Mouse (Mus musculus) ES-E14 (cell line): Measurements from ENCODE around the gene Zfp524. TPM values are rescaled to one million over a fixed set of nuclear protein-coding genes. Genes with fewer than 3 reads are reported as not detected.
A peak's percentile ranks its signal among the peaks of the same experiment; 100 is the strongest.

Source experiments
- DNase-seq: peaks from one replicate; pipeline ENCODE4 v3.0.0-alpha.2; 2013; ENCODE audit warnings: low read depth, low spot score
- H3K27ac ChIP-seq: 2 replicates; pipeline ENCODE4 v1.5.1; 2012; ENCODE audit warnings: low read depth, mild to moderate bottlenecking, low read length, moderate library complexity, mixed read lengths; ENCODE audit not compliant: poor library complexity, insufficient read depth, severe bottlenecking
- H3K36me3 ChIP-seq: 2 replicates; pipeline ENCODE4 v1.6.1; 2012; ENCODE audit warnings: mild to moderate bottlenecking, low read length, moderate library complexity, mixed read lengths; ENCODE audit not compliant: control insufficient read depth, poor library complexity, insufficient read depth, severe bottlenecking
- H3K4me1 ChIP-seq, 2 experiments: fragments of 150-350 bp in 1 of 2; sonication (generic) in 1 of 2; 2 replicates each; pipeline ENCODE4 v1.6.1; 2012; ENCODE audit warnings: low read length in 2 of 2, mild to moderate bottlenecking in 1 of 2, mixed read lengths in 1 of 2; ENCODE audit not compliant: control insufficient read depth in 2 of 2, insufficient read depth in 2 of 2, poor library complexity in 1 of 2
- H3K4me3 ChIP-seq, 2 experiments: fragments of 150-350 bp in 1 of 2; sonication (generic) in 1 of 2; 2 replicates each; pipeline ENCODE4 v1.5.1; 2012; ENCODE audit warnings: low read length in 2 of 2, low read depth in 1 of 2, mild to moderate bottlenecking in 1 of 2, mixed read lengths in 1 of 2; ENCODE audit not compliant: insufficient read depth in 1 of 2, poor library complexity in 1 of 2, severe bottlenecking in 1 of 2
- H3K9ac ChIP-seq: 2 replicates; pipeline ENCODE4 v1.6.1; 2012; ENCODE audit warnings: low read depth, mild to moderate bottlenecking, low read length, mixed read lengths; ENCODE audit not compliant: poor library complexity, insufficient read depth, severe bottlenecking
- H3K9me3 ChIP-seq: fragments of 150-350 bp; sonication (generic); 2 replicates; pipeline ENCODE4 v1.6.1; 2012; ENCODE audit warnings: low read depth, mild to moderate bottlenecking, low read length; ENCODE audit not compliant: control insufficient read depth, insufficient read depth
- CHD2 ChIP-seq: IDR thresholded peaks from 2 replicates; pipeline ENCODE4 v1.6.1; 2014; ENCODE audit warnings: mild to moderate bottlenecking, low read depth, low read length, inconsistent platforms
- HCFC1 ChIP-seq: IDR thresholded peaks from 2 replicates; pipeline ENCODE4 v1.6.1; 2012; ENCODE audit warnings: low read length, inconsistent platforms, borderline replicate concordance; ENCODE audit not compliant: insufficient read depth
- MAFK ChIP-seq: IDR thresholded peaks from 2 replicates; pipeline ENCODE4 v1.6.1; 2014; ENCODE audit warnings: mild to moderate bottlenecking, low read depth, low read length, inconsistent platforms; ENCODE audit not compliant: insufficient read depth
- ZC3H11A ChIP-seq: IDR thresholded peaks from 2 replicates; pipeline ENCODE4 v1.6.1; 2012; ENCODE audit warnings: low read depth, mild to moderate bottlenecking, inconsistent platforms, low read length, borderline replicate concordance
- ZNF384 ChIP-seq: IDR thresholded peaks from 2 replicates; pipeline ENCODE4 v1.6.1; 2012; ENCODE audit warnings: low read depth, low read length, inconsistent platforms
- in situ Hi-C, 2 experiments: fragments of 600-800 bp; cut with MboI; formaldehyde crosslinking; loops; one replicate each; pipeline ENCODE4 v1.15.1; 2025; ENCODE audit warnings: low sequenced_read_pairs in 2 of 2, inconsistent platforms in 1 of 2; ENCODE audit not compliant: unreplicated experiment in 2 of 2
- total RNA-seq: library from RNA; depleted of rRNA; stranded (reverse); fragments of 300-350 nt; gene quantifications from 2 replicates; pipeline ENCODE4 v1.2.3, GENCODE M21; 2012

The Zfp524 gene
- total RNA-seq, 1 experiment, result 3.9 TPM

- Histone ChIP-seq H3K27ac (no peak overlapping the region), H3K36me3 (peaks cover 2% of the 10 kb centered on the region; the same call in 1 of the 2 replicates), H3K9me3 (no peaks in the 10 kb centered on the region), H3K4me3 (peak overlapping the region; percentile 51 to 75), H3K9ac (peak overlapping the region; percentile 82), H3K4me1 (peaks cover 0 to 11% of the 10 kb centered on the region in 2 experiments; a peak in 1 of 4 replicates)
- TF ChIP-seq HCFC1 (no peak), ZNF384 (no peak), ZC3H11A (no peak), CHD2 (no peak), MAFK (no peak)
- in situ Hi-C loops, result no loop called here
- no peak for DNase-seq
Measured at GRCm38 (mm10) chr7:5056651-5057263, 42.5 kb downstream of the Zfp524 start.

DNA sequence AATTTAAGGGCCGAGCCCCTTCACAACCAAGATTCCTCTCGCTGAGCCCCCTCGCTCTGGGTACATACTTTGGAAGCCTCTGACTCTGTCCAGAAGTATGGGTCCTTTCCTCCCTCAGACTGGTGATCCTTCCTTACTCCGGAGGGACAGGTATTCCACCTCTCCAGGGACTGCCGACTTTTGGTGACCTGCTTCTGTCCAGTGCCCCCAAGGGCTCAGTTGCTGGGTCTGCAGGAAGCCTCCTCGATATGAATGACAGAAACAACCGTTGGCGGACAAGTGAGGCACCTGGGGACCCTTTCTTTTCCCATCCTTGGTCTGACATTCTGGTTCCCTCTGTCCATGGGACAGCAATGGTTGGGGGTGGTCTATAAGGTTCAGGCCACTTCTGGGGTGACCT is 43.2 kb downstream of the Zfp524 start:
- DNase-seq, result no peak
- peaks cover 0 to 11% of the 10 kb centered on the region in 2 experiments; a peak in 1 of 4 replicates for H3K4me1 ChIP-seq
- H3K36me3 ChIP-seq, result peaks cover 2% of the 10 kb centered on the region; the same call in 1 of the 2 replicates
- H3K27ac ChIP-seq, result no peak overlapping the region
- no peaks in the 10 kb centered on the region for H3K9me3 ChIP-seq
- in situ Hi-C loops, result no loop called here
- TF ChIP-seq CHD2 (no peak), ZNF384 (no peak), MAFK (no peak), HCFC1 (no peak), ZC3H11A (no peak)
- 0 out of 2 replicates have a peak overlapping the region, but pooled peaks have one; percentile 82 for H3K9ac ChIP-seq
- peak overlapping the region; percentile 51 to 75 for H3K4me3 ChIP-seq

DNA sequence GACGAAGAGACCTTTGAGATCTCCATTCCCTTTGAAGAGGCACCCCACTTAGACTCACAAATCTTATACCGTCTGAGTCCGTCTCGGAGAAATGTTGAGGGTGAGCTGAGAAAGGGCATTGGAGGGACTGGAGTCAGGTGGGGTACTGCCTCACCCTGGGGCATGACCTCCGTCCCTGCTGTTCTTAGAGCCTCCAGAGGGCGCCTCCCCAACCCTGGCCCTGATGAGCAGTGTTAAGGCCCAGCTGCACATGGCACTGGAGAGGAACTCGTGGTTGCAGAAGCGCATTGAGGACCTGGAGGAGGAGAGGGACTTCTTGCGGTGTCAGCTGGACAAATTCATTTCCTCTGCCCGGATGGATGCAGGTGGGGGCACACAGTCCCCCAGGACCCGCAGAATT is 43.6 kb downstream of the Zfp524 start:
- H3K9ac ChIP-seq, result no peak overlapping the region
- H3K4me1 ChIP-seq, result peaks cover 0 to 11% of the 10 kb centered on the region in 2 experiments; a peak in 1 of 4 replicates
- H3K4me3 ChIP-seq, result no peak overlapping the region
- no peaks in the 10 kb centered on the region for H3K9me3 ChIP-seq
- TF ChIP-seq CHD2 (no peak), HCFC1 (no peak), MAFK (no peak), ZNF384 (no peak), ZC3H11A (no peak)
- peaks cover 2% of the 10 kb centered on the region; the same call in 1 of the 2 replicates for H3K36me3 ChIP-seq
- in situ Hi-C loops, result no loop called here
- H3K27ac ChIP-seq, result no peak overlapping the region
- no peak for DNase-seq

GRCm38 (mm10) chr7:5058631-5059030 is 44.4 kb downstream of the Zfp524 start:
- peaks cover 0 to 11% of the 10 kb centered on the region in 2 experiments; a peak in 2 of 4 replicates for H3K4me1 ChIP-seq
- no peak for DNase-seq
- H3K36me3 ChIP-seq, result peaks cover 2% of the 10 kb centered on the region; the same call in 1 of the 2 replicates
- in situ Hi-C loops, result no loop called here
- H3K9me3 ChIP-seq, result no peaks in the 10 kb centered on the region
- H3K4me3 ChIP-seq, result no peak overlapping the region
- H3K9ac ChIP-seq, result no peak overlapping the region
- no peak overlapping the region for H3K27ac ChIP-seq
- TF ChIP-seq ZNF384 (no peak), CHD2 (no peak), MAFK (no peak), ZC3H11A (no peak), HCFC1 (no peak)

- no peak overlapping the region for H3K27ac ChIP-seq
Measured at GRCm38 (mm10) chr7:5059421-5059820, 45.2 kb downstream of the Zfp524 start.

More at GRCm38 (mm10) chr7:5059421-5059820, 45.2 kb downstream of the Zfp524 start:
- H3K9me3 ChIP-seq, result no peaks in the 10 kb centered on the region
- peaks cover 0 to 10% of the 10 kb centered on the region in 2 experiments; a peak in 2 of 4 replicates for H3K4me1 ChIP-seq
- DNase-seq, result no peak
- H3K4me3 ChIP-seq, result no peak overlapping the region
- peaks cover 2% of the 10 kb centered on the region; the same call in 1 of the 2 replicates for H3K36me3 ChIP-seq
- in situ Hi-C loops, result no loop called here
- TF ChIP-seq ZNF384 (no peak), CHD2 (no peak), HCFC1 (no peak), ZC3H11A (no peak), MAFK (no peak)
- H3K9ac ChIP-seq, result no peak overlapping the region; the same call in 1 of the 2 replicates
